Mouse (Mus musculus): ENCODE measurements at regions not wholly inside any gene's neighbourhood (a gene's known extent, or its start where the extent isn't known, plus 50 kb on each side); places are given as distances from the start of the nearest gene placed in this dataset.

- Histone ChIP-seq H3K4me3 (no peak overlapping the region), H3K27me3 (no peaks in the 10 kb centered on the region), H3K4me2 (no peak overlapping the region), H3K9me3 (no peaks in the 10 kb centered on the region), H3K27ac (no peak overlapping the region), H3K36me3 (no peaks in the 10 kb centered on the region), H3K9ac (no peak overlapping the region), H3K4me1 (0 out of 2 replicates have a peak, but pooled peaks cover 8% of the 10 kb centered on the region)
- ATAC-seq (ENCODE audit: insufficient number of reproducible peaks, low FRiP score, low TSS enrichment, low read depth) = no peak
- 86% methylated on average over 4 of the region's 4 CpGs for WGBS
These were observed 505.2 kb upstream of the Nox3 start for GRCm38 (mm10) chr17:4201300-4201699.

GRCm38 (mm10) chr17:4208142-4208925 lies 512.3 kb upstream of the Nox3 start:
- no peak overlapping the region for H3K4me2 ChIP-seq
- no peak overlapping the region for H3K4me3 ChIP-seq
- no peak overlapping the region for H3K9ac ChIP-seq
- no peaks in the 10 kb centered on the region for H3K4me1 ChIP-seq
- ATAC-seq (ENCODE audit: insufficient number of reproducible peaks, low FRiP score, low TSS enrichment, low read depth) = no peak
- H3K36me3 ChIP-seq = no peaks in the 10 kb centered on the region
- no peak overlapping the region for H3K27ac ChIP-seq
- 65% methylated on average over 5 of the region's 5 CpGs for WGBS
- H3K9me3 ChIP-seq = no peaks in the 10 kb centered on the region
- no peaks in the 10 kb centered on the region for H3K27me3 ChIP-seq

DNA sequence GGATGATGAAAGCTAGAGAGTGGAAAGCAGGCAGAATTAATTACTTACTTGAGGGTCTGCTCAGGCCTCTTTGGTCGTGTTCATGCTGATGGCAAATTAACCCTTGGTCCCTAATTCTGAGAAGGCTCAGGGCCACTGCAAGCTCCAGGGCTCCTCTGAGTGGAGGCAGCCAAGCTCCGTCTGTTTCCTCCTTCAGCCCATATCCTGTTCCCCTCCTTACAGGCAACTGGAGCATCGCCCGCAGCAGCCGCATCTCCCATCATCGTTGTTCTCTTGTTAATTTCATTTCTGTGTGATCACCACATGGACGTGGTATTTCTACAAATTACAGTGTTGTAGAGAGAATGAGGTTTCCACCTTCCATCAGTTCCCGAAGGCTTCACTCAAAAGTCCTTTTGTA lies 513.6 kb upstream of the Nox3 start:
- 63% methylated on average over 8 of the region's 8 CpGs for WGBS
- H3K9ac ChIP-seq = no peak overlapping the region
- H3K27ac ChIP-seq = no peak overlapping the region
- no peaks in the 10 kb centered on the region for H3K4me1 ChIP-seq
- no peaks in the 10 kb centered on the region for H3K36me3 ChIP-seq
- no peak for ATAC-seq (ENCODE audit: insufficient number of reproducible peaks, low FRiP score, low TSS enrichment, low read depth)
- no peak overlapping the region for H3K4me3 ChIP-seq
- no peak overlapping the region for H3K4me2 ChIP-seq
- no peaks in the 10 kb centered on the region for H3K9me3 ChIP-seq
- no peaks in the 10 kb centered on the region for H3K27me3 ChIP-seq

GRCm38 (mm10) chr17:4212586-4212985 lies 516.5 kb upstream of the Nox3 start:
- H3K4me3 ChIP-seq = no peak overlapping the region
- no peaks in the 10 kb centered on the region for H3K9me3 ChIP-seq
- H3K9ac ChIP-seq = no peak overlapping the region
- peaks cover 3% of the 10 kb centered on the region; the same call in 1 of the 2 replicates for H3K4me1 ChIP-seq
- no peak overlapping the region for H3K27ac ChIP-seq
- no peaks in the 10 kb centered on the region for H3K36me3 ChIP-seq
- no peaks in the 10 kb centered on the region for H3K27me3 ChIP-seq
- H3K4me2 ChIP-seq = no peak overlapping the region
- ATAC-seq (ENCODE audit: insufficient number of reproducible peaks, low FRiP score, low TSS enrichment, low read depth) = no peak
- WGBS = 52% methylated on average over 4 of the region's 4 CpGs

GRCm38 (mm10) chr17:4214970-4215369 lies 518.9 kb upstream of the Nox3 start:
- Histone ChIP-seq H3K27ac (no peak overlapping the region), H3K27me3 (no peaks in the 10 kb centered on the region), H3K4me3 (no peak overlapping the region), H3K4me2 (no peak overlapping the region), H3K36me3 (no peaks in the 10 kb centered on the region), H3K4me1 (peaks cover 3% of the 10 kb centered on the region; the same call in 1 of the 2 replicates), H3K9me3 (no peaks in the 10 kb centered on the region), H3K9ac (no peak overlapping the region)
- 21% methylated on average over 8 of the region's 8 CpGs for WGBS
- ATAC-seq (ENCODE audit: insufficient number of reproducible peaks, low FRiP score, low TSS enrichment, low read depth) = no peak

DNA sequence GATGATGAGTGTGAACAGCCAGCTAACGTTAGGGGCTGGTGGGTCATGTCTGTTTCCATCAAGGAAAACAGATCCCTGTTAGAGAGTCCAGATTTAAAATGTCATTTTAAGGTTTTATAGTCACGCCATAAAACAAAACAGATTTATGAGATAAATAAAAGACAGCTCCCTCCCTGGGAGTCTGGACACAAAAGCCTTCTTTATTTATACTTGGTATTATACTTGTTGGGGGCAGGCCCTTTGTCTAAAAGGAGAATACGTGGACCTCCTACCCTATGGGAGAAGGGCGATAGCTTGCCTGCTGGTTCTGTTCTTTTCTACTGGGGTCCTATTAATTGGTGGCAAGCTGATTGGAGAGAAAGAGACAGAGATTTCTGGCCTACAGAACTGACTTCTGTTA lies 520.1 kb upstream of the Nox3 start:
- WGBS = 35% methylated on average over 4 of the region's 4 CpGs
- H3K36me3 ChIP-seq = no peaks in the 10 kb centered on the region
- H3K27me3 ChIP-seq = no peaks in the 10 kb centered on the region
- no peak for ATAC-seq (ENCODE audit: insufficient number of reproducible peaks, low FRiP score, low TSS enrichment, low read depth)
- no peaks in the 10 kb centered on the region for H3K9me3 ChIP-seq
- H3K9ac ChIP-seq = no peak overlapping the region
- H3K4me2 ChIP-seq = no peak overlapping the region
- H3K4me3 ChIP-seq = no peak overlapping the region
- peaks cover 10% of the 10 kb centered on the region; the same call in 1 of the 2 replicates for H3K4me1 ChIP-seq
- no peak overlapping the region for H3K27ac ChIP-seq

- WGBS = 68% methylated on average over 8 of the region's 8 CpGs
- H3K9ac ChIP-seq = no peak overlapping the region
- H3K4me3 ChIP-seq = no peak overlapping the region
- no peaks in the 10 kb centered on the region for H3K27me3 ChIP-seq
- H3K4me2 ChIP-seq = no peak overlapping the region
- no peak overlapping the region for H3K27ac ChIP-seq
- no peaks in the 10 kb centered on the region for H3K36me3 ChIP-seq
- no peak for ATAC-seq (ENCODE audit: insufficient number of reproducible peaks, low FRiP score, low TSS enrichment, low read depth)
- no peaks in the 10 kb centered on the region for H3K9me3 ChIP-seq
- peaks cover 14% of the 10 kb centered on the region; the same call in 1 of the 2 replicates for H3K4me1 ChIP-seq
These were observed 520.7 kb upstream of the Nox3 start for GRCm38 (mm10) chr17:4216750-4217149.

DNA sequence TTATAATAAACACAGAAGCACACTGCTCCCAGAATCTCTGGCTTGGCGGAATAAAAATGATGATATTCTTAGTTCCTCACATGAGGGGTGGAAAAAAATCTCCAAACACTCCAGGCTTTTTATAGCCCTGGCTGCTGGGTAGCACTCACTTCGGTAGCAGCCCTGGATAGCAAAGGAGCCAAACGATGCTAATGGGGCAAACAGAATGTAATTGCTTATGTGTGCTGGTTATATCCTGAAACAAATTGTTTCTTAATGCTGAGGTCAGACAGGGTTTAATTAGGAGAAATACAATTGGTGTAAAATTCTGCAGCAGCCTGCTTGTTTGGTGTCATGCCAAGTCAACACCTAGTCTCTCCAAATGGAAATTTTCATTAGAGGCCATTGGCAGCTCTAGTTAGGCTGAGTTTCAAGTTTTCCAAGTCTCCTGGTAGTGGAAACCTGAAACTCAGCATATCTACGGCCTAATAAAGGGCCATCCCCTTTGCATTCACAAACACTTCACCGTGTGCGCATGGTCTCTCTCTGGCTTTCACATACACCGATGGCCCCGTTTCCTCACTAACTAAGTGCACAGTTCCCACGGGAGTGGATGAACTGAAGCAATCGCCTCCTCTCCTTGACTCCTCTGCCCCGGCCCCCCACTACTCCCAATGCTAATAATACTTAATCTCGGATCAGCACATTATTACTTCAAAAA lies 524.8 kb upstream of the Nox3 start:
- Histone ChIP-seq H3K4me1 (peaks cover 14% of the 10 kb centered on the region; the same call in 1 of the 2 replicates), H3K9me3 (no peaks in the 10 kb centered on the region), H3K9ac (no peak overlapping the region), H3K36me3 (no peaks in the 10 kb centered on the region), H3K4me2 (peak overlapping the region; percentile 22; the same call in 1 of the 2 replicates), H3K27me3 (no peaks in the 10 kb centered on the region), H3K27ac (peak overlapping the region; percentile 38), H3K4me3 (no peak overlapping the region)
- 30% methylated on average over 12 of the region's 12 CpGs for WGBS
- no peak for ATAC-seq (ENCODE audit: insufficient number of reproducible peaks, low FRiP score, low TSS enrichment, low read depth)

- no peak overlapping the region for H3K9ac ChIP-seq
- H3K4me2 ChIP-seq = no peak overlapping the region
- no peak overlapping the region for H3K4me3 ChIP-seq
- H3K27ac ChIP-seq = no peak overlapping the region
- H3K9me3 ChIP-seq = no peaks in the 10 kb centered on the region
- H3K27me3 ChIP-seq = no peaks in the 10 kb centered on the region
- 73% methylated on average over 10 of the region's 10 CpGs for WGBS
- ATAC-seq (ENCODE audit: insufficient number of reproducible peaks, low FRiP score, low TSS enrichment, low read depth) = no peak
- H3K4me1 ChIP-seq = no peaks in the 10 kb centered on the region
- no peaks in the 10 kb centered on the region for H3K36me3 ChIP-seq
These were observed 531.8 kb upstream of the Nox3 start for GRCm38 (mm10) chr17:4227889-4228288.

GRCm38 (mm10) chr17:4229969-4230368 lies 533.9 kb upstream of the Nox3 start:
- Histone ChIP-seq H3K27ac (no peak overlapping the region), H3K27me3 (no peaks in the 10 kb centered on the region), H3K9me3 (no peaks in the 10 kb centered on the region), H3K9ac (no peak overlapping the region), H3K4me1 (no peaks in the 10 kb centered on the region), H3K36me3 (no peaks in the 10 kb centered on the region), H3K4me2 (no peak overlapping the region), H3K4me3 (no peak overlapping the region)
- WGBS = 60% methylated on average over 2 of the region's 2 CpGs
- ATAC-seq (ENCODE audit: insufficient number of reproducible peaks, low FRiP score, low TSS enrichment, low read depth) = no peak

GRCm38 (mm10) chr17:4250476-4250875 lies 554.4 kb upstream of the Nox3 start:
- ATAC-seq (ENCODE audit: insufficient number of reproducible peaks, low FRiP score, low TSS enrichment, low read depth) = no peak
- Histone ChIP-seq H3K9ac (no peak overlapping the region), H3K4me2 (no peak overlapping the region), H3K4me3 (no peak overlapping the region), H3K27me3 (no peaks in the 10 kb centered on the region), H3K27ac (no peak overlapping the region), H3K9me3 (no peaks in the 10 kb centered on the region), H3K4me1 (no peaks in the 10 kb centered on the region), H3K36me3 (no peaks in the 10 kb centered on the region)
- 81% methylated on average over 2 of the region's 2 CpGs for WGBS

GRCm38 (mm10) chr17:4265471-4265870 lies 569.4 kb upstream of the Nox3 start:
- H3K9me3 ChIP-seq = no peaks in the 10 kb centered on the region
- no peak overlapping the region for H3K4me3 ChIP-seq
- H3K27ac ChIP-seq = no peak overlapping the region
- no peaks in the 10 kb centered on the region for H3K36me3 ChIP-seq
- no peak overlapping the region for H3K4me2 ChIP-seq
- peaks cover 3% of the 10 kb centered on the region; the same call in 1 of the 2 replicates for H3K4me1 ChIP-seq
- no peak for ATAC-seq (ENCODE audit: insufficient number of reproducible peaks, low FRiP score, low TSS enrichment, low read depth)
- 52% methylated on average over 6 of the region's 6 CpGs for WGBS
- H3K9ac ChIP-seq = no peak overlapping the region
- H3K27me3 ChIP-seq = no peaks in the 10 kb centered on the region
